Mouse (Mus musculus): ENCODE data around the gene Pgpep1.

DNA sequence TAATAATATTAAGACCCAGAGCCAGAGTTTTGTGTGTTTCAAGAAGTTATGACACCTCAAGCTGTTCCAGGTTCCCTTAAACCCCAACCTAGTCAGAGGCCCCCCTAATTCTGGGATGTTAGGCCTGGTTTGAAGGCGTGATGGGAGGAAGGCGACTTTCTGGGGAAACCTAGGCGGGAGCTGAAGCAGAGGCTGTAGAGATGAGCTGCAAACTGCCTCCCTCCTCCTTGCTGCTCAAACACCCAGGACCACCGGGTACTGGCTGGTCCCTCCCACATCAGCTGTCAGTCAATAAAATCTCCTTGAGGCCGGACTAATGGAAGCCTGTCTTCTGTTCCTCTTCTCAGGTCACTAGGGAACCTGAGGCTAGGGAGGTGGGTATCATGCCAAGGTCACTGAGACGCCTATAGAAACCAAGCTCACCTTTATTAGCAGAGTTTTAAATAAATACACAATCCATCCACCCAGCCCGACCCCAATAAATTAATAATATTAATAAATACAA, 31.1 kb downstream of the Pgpep1 start:
- TF ChIP-seq CTCF (IDR thresholded peaks at IDR 0.05; ENCODE audit: extremely low read depth, insufficient read depth, insufficient read length, insufficient replicate concordance) (no peak), POLR2A (IDR thresholded peaks at IDR 0.05; ENCODE audit: low read depth, low read length) (no peak)
